ENCODE assay signal across 9 mouse cellular contexts in genomic region chr7:128304907-128305306, GRCm38 (mm10). TPM values are rescaled to one million over a fixed set of nuclear protein-coding genes. Genes with fewer than 3 reads are reported as not detected.
DNase-seq lines count a peak whose midpoint lies in the region; ATAC-seq and TF ChIP-seq lines count a peak whose summit lies in the region.
"Had no signal": no experiment of that assay in that cellular context is flagged by ENCODE, and none has a peak within 500 bp of the region (broad histone marks: within the 10 kb centered on the region; RNA-seq: fewer than 3 reads in every experiment).

No protein-coding gene starts in this region.

- no peaks in the 10 kb centered on the region for H3K36me3 ChIP-seq in heart, embryonic 16.5 days (ENCODE audit: control insufficient read depth, insufficient read depth)
- no peaks in the 10 kb centered on the region for H3K36me3 ChIP-seq in liver, adult 2 months (ENCODE audit: control insufficient read depth, insufficient read depth, low read length)

- no peaks in the 10 kb centered on the region for H3K9me3 ChIP-seq in heart, embryonic 16.5 days (replicated peaks; ENCODE audit: control insufficient read depth, low read length)

- no peak overlapping the region for H3K27ac ChIP-seq in heart, embryonic 16.5 days (ENCODE audit: low read length)
- H3K27ac ChIP-seq in liver, adult 2 months (replicated peaks; ENCODE audit: insufficient read depth, low read depth, low read length): no peak overlapping the region

- peak; percentile 75 for ATAC-seq in heart, embryonic 16.5 days (replicated peaks; ENCODE audit: extremely low read depth, insufficient read depth, low FRiP score)
- ATAC-seq in granulocyte monocyte progenitor cell, adult 5-6 weeks (replicated peaks; ENCODE audit: poor library complexity, severe bottlenecking): peak; percentile 77
- no peak for ATAC-seq in monocyte, adult 5-6 weeks (replicated peaks; ENCODE audit: insufficient number of reproducible peaks, low FRiP score, low TSS enrichment, poor library complexity, severe bottlenecking)

- no peak overlapping the region for H3K9ac ChIP-seq in heart, embryonic 16.5 days (ENCODE audit: low read length)
- H3K9ac ChIP-seq in liver, adult 2 months (ENCODE audit: low read depth, low read length): no peak overlapping the region

- DNase-seq in heart, adult 11 months: no peak
- peak; percentile 70 for DNase-seq in 3T3-L1 (ENCODE audit: low read depth, low spot score)
- peak; percentile 86 for DNase-seq in MN1 (ENCODE audit: low spot score)
- no peak for DNase-seq in liver, adult 2 months (ENCODE audit: extremely low read depth, low read depth, low spot score)
- DNase-seq in retina, postnatal 7 days (ENCODE audit: low read depth, low spot score): peak; percentile 49

- no peaks in the 10 kb centered on the region for H3K27me3 ChIP-seq in heart, embryonic 16.5 days (ENCODE audit: control insufficient read depth, insufficient read depth, low read length)
- no peaks in the 10 kb centered on the region for H3K27me3 ChIP-seq in liver, adult 2 months (ENCODE audit: control insufficient read depth, insufficient read depth, low read length)

- no peak for TF ChIP-seq POLR2A in liver, adult 2 months (IDR thresholded peaks at IDR 0.05; ENCODE audit: extremely low read depth, insufficient read depth, low read length)

- peak; percentile 44 for TF ChIP-seq CTCF in liver, adult 2 months (IDR thresholded peaks at IDR 0.05; ENCODE audit: low read depth, low read length)

- 5% methylated on average over 5 of the region's 5 CpGs for WGBS in heart, embryonic 16.5 days
- WGBS in liver, adult 2 months: 38% methylated on average over 5 of the region's 5 CpGs

- H3K4me3 ChIP-seq in heart, embryonic 16.5 days (ENCODE audit: low read length): no peak overlapping the region
- no peak overlapping the region for H3K4me3 ChIP-seq in liver, adult 2 months (ENCODE audit: insufficient read depth, low read depth, low read length)

- no peak overlapping the region for H3K4me2 ChIP-seq in heart, embryonic 16.5 days (ENCODE audit: low read depth, low read length)

- no peaks in the 10 kb centered on the region for H3K79me2 ChIP-seq in liver, adult 2 months (ENCODE audit: control insufficient read depth, insufficient read depth, low read length)

- H3K4me1 ChIP-seq in heart, embryonic 16.5 days (ENCODE audit: control insufficient read depth, insufficient read depth, low read length): 0 out of 2 replicates have a peak, but pooled peaks cover 2% of the 10 kb centered on the region
- H3K4me1 ChIP-seq in liver, adult 2 months (ENCODE audit: control insufficient read depth, insufficient read depth, low read length): no peaks in the 10 kb centered on the region

RNA-seq across cellular contexts. Expression of gene BC017158, which starts 6.9 kb away (rescaled TPM):
- polyA plus RNA-seq in heart, embryonic 16.5 days (2015; fragmentation: Nextera tagmentation; extraction: Ambion mirVana): 14.2 and 15.9 TPM in 2 replicates
- 37.7 and 45.6 TPM in 2 replicates for total RNA-seq in granulocyte monocyte progenitor cell, adult 5-6 weeks (2014; fragmentation: Nextera tagmentation)
- total RNA-seq in granulocyte monocyte progenitor cell, adult 5-6 weeks (2017): 18.4 and 24.8 TPM in 2 replicates
- total RNA-seq in liver, adult 2 months (2014; rRNA removed): 15.2 and 19.2 TPM in 2 replicates
- 19.3 and 25.2 TPM in 2 replicates for polyA plus RNA-seq in liver, adult 2 months (2012; rRNA removed)
- 6.9 to 17.5 TPM (median 8.1 TPM) in 3 replicates for total RNA-seq in monocyte, adult 5-6 weeks (2017)

RNA-seq across cellular contexts. Expression of gene Slc5a2, which starts 39.5 kb away (rescaled TPM):
- polyA plus RNA-seq in heart, embryonic 16.5 days (2015; fragmentation: Nextera tagmentation; extraction: Ambion mirVana): 0.11 TPM in 1 of 2 replicates, not detected in the other
- not detected in 2 replicates for total RNA-seq in granulocyte monocyte progenitor cell, adult 5-6 weeks (2014; fragmentation: Nextera tagmentation)
- total RNA-seq in granulocyte monocyte progenitor cell, adult 5-6 weeks (2017): not detected in 2 replicates
- total RNA-seq in liver, adult 2 months (2014; rRNA removed): 0.07 TPM in 1 of 2 replicates, not detected in the other
- polyA plus RNA-seq in liver, adult 2 months (2012; rRNA removed): not detected in 2 replicates
- total RNA-seq in monocyte, adult 5-6 weeks (2017): 0.75 TPM in 1 of 3 replicates, not detected in the others
- total RNA-seq: left cerebral cortex, postnatal 25 days had no signal

RNA-seq across cellular contexts. Expression of gene Tgfb1i1, which starts 58.3 kb away (rescaled TPM):
- 161 and 168 TPM in 2 replicates for polyA plus RNA-seq in heart, embryonic 16.5 days (2015; fragmentation: Nextera tagmentation; extraction: Ambion mirVana)
- 0.06 and 1.2 TPM in 2 replicates for total RNA-seq in granulocyte monocyte progenitor cell, adult 5-6 weeks (2014; fragmentation: Nextera tagmentation)
- not detected in 2 replicates for total RNA-seq in granulocyte monocyte progenitor cell, adult 5-6 weeks (2017)
- total RNA-seq in liver, adult 2 months (2014; rRNA removed): 0.65 and 1.1 TPM in 2 replicates
- polyA plus RNA-seq in liver, adult 2 months (2012; rRNA removed): 1.6 and 2.0 TPM in 2 replicates
- total RNA-seq in monocyte, adult 5-6 weeks (2017): 0.21 to 1.2 TPM in 2 of 3 replicates, not detected in the other

Comparison
In these comparisons a context has a peak if more than half of its experiments do, and no peak if none do; other contexts are left out.
1. DNase-seq: peak in 3T3-L1 (single experiment), MN1 (single experiment) and retina, postnatal 7 days (single experiment); none in heart, adult 11 months (single experiment) and liver, adult 2 months (single experiment).